Mouse (Mus musculus) activated CD4-positive, CD25-positive, alpha-beta regulatory T cell, adult 4 months (primary cell): Measurements from ENCODE around the gene Dmp1. TPM values are rescaled to one million over a fixed set of nuclear protein-coding genes. Genes with fewer than 3 reads are reported as not detected.

Experiments used
- ATAC-seq: one replicate; pipeline ENCODE4 v1.8.0; 2017
- polyA plus RNA-seq, 2 experiments: library from polyadenylated mRNA; unstranded; fragments of 100-300 nt; shearing (Covaris generic); gene quantifications; one replicate each; pipeline ENCODE4 v1.2.1; 2017

Dmp1 gene
- polyA plus RNA-seq, 2 experiments from 2014 or later = not detected

DNA sequence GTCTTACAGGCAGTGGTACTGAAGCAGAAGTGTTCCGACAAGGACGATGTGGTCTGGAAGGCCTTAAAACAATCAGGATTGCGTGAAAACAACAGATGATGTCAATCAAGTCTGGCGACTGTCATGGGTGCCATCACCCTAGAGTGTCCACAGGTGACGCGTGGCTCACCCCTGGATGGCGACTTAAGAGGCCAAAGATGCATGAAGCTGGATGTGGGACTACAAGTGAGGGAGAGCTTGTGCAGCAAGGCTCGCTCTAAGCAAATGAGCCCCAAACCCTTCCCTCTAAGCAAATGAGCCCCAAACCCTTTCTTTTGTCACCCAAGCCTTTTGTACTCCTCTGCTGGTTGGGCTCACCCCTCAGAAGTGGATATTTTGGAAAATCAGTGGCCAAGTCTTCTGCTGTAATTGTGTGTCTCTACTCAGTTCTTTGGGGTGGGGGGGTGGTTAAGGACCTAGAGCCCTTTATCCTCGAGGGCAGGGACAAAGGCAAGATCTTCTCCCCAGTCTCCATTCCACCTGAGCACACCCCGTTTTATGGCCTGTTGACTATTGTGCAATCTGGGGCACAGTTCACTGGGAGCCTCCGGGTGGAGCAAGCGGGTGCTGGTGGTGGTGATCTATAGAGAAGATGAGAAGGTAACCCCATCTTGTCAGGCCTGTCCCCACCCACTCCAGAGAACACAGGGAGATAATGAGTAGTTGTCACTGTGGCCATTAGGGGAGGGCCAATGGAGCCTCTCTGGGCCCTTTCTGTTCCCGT is 60.8 kb downstream of the Dmp1 start:
- no peak for ATAC-seq

Other genes starting within 250 kb of the Dmp1 start
- not detected for gene Hsd17b13, start 225.2 kb upstream of the Dmp1 start, polyA plus RNA-seq
- 1 to 10 TPM; 2.9 to 3.9 TPM for gene Hsd17b11, start 180.7 kb upstream of the Dmp1 start, polyA plus RNA-seq
- 10 to 100 TPM; 13.6 to 20.8 TPM for gene Nudt9, start 156.3 kb upstream of the Dmp1 start, polyA plus RNA-seq
- not detected for gene Gm17660, start 125.0 kb upstream of the Dmp1 start, polyA plus RNA-seq
- gene Sparcl1, start 88.9 kb upstream of the Dmp1 start, polyA plus RNA-seq = not detected
- gene Dspp, start 31.9 kb upstream of the Dmp1 start, polyA plus RNA-seq = not detected
- gene Ibsp, start 96.6 kb downstream of the Dmp1 start, polyA plus RNA-seq = not detected
- gene Mepe, start 122.7 kb downstream of the Dmp1 start, polyA plus RNA-seq = not detected
- gene Spp1, start 232.5 kb downstream of the Dmp1 start, polyA plus RNA-seq = under 1 TPM; 0.93 to 0.94 TPM